Mouse (Mus musculus) ovary, adult 18-20 months (tissue): Measurements from ENCODE around the gene Ptpre.
A peak's percentile ranks its signal among the peaks of the same experiment; 100 is the strongest.
"Not testable (repeated sequence)": the region's sequence is repeated elsewhere in the genome, so short reads cannot be mapped to it uniquely, and the experiment has no call there.

Source experiments
- DNase-seq: peaks from one replicate; pipeline ENCODE4 v3.0.0; 2022; ENCODE audit warnings: low spot score, mixed read lengths

Ptpre gene

GRCm38 (mm10) chr7:135689396-135689795, 152.1 kb downstream of the Ptpre start:
- no peak for DNase-seq

- no peak for DNase-seq
Measured at GRCm38 (mm10) chr7:135691941-135692340, 154.7 kb downstream of the Ptpre start.

GRCm38 (mm10) chr7:135694130-135694529, 156.8 kb downstream of the Ptpre start:
- no peak for DNase-seq

DNA sequence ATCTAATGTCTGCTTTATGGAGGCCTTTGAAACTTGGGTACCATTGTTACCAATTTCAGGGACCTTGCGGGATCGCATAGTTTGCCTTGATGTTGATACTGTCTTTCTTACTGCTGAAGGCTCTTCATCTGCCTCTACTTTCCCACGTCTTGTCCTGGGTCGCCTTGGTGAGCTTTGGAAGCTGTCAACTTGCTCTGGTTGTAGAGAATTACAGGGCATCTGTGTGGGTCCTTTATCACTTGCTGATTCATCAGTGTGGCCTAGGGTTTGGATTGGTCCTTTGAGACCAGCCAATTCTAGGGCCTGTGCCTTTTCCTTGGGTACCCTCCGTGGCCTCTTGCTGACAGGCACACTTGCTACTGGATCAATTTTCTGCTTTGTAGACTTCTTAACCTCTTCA, 157.5 kb downstream of the Ptpre start:
- DNase-seq = no peak

DNA sequence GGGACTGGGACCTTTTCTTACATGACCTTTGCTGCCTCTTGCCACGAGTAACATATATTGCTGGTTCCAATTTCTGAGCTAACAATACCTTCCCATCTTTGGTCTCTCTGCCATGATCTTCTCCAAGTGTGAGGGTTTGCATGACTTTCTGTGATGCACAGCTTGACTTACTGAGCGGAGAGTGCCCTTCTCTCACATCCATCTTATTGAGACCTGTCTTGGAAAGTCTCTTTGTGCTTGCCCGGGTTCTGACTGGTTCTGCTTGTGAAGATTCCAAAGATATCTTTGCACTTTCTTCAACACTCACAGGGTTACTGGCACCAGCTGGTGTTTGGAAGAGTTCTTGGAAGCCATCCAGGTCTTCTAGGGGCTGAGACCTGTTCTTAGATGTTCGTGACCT, 158.8 kb downstream of the Ptpre start:
- no peak for DNase-seq

GRCm38 (mm10) chr7:135697021-135697740, 159.9 kb downstream of the Ptpre start:
- DNase-seq = not testable (repeated sequence)

DNA sequence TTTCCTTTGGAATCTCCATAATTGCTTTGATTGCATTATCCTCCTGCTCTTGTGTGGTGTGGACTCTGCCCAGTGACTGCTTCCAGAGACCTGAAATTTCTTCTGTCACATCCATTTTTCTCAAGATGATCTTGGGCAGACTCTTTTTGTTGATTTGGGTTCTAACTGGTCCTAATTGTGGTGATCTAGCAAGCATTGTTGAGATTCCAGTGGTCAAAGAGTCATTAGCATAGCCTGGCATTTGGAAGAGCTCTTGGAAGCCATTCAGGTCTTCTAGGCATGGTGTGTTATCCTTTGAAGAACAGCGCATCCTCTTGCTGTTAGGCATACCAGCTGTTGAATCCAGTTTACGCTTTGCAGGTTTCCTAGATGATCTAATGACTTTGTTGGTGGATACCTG, 161.1 kb downstream of the Ptpre start:
- DNase-seq = no peak

DNA sequence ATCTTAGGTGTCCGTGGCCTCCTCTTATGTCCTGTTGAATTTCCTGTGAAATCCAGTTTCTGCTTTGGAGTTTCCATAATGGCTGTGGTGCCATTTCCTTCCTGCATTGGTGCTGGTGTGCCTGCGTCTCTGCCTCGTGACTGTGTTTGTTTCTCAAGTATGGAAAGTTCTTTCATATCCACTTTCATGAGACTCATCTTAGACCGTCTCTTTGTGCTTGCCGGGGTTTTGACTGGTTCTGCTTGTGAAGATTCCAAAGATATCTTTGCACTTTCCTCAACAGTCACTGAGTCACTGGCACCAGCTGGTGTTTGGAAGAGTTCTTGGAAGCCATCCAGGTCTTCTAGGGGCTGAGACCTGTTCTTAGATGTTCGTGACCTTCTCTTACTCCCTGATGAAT, 162.1 kb downstream of the Ptpre start:
- DNase-seq = not testable (repeated sequence)

DNA sequence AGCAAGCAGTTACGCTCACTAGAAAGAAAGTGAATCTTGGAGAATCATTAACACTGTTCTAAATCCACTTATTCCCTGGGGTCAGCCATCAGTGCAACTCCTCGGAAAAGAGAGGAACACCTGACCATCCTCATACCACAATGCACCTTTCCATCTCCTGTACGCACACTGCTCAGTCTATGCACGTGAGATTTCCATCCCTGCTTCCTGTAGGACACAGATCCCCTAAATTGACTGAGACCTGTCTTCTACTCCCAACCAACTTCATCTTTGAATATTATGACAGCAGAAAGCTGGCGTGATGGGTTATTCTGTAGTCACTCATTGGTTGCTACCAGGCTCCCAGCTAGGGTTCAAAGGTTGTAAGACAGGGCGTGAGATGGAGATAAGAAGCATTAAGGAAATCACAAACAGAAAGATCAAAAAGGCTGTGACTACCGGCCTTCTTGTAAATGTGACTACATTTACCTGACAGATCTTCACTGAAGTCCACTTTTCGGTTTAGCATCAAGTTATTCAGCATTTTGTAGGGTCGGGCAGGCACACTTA, 166.4 kb downstream of the Ptpre start:
- DNase-seq = no peak

- DNase-seq = no peak
Measured at GRCm38 (mm10) chr7:135704251-135704650, 167.0 kb downstream of the Ptpre start.

DNA sequence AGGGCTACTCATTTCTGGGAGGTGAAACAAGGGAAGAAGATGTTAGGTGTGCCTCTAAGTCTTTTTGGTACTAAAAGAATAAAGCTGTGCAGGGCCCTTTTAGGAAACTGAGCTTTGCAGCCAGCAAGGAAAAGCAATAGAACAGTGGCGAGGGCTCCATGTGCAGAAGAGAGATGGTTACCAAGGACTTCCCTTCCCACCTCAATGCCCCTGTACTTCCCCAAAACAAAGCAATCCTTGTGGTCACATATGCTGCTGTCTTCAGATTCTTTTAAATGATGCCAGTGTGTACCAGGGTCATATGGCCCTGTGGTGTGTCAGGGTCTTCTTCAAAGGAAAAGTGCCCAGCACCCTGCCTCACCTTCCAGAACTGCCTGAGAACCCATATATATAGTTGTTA, 167.8 kb downstream of the Ptpre start:
- DNase-seq = no peak

- no peak for DNase-seq
Measured at GRCm38 (mm10) chr7:135705753-135706152, 168.5 kb downstream of the Ptpre start.

DNA sequence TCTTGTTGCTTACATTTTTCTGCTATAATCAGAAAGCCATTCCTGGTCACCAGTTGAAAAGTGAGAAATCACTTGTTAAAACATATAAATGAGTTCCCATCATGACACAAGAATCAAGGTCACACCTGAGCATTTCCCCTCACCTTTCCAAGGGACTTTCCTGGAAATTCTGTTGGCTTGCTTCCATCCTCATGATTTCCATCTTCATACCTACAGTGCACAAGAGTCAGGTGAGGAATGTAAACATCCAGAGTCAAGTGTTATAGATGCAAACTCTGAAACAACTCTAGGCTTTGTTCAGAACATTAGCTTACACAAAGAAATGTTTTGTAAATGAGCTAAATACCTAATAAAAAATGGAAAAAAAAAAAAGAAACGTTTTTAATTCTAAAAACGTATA, 173.4 kb downstream of the Ptpre start:
- DNase-seq = no peak

- no peak for DNase-seq
Measured at GRCm38 (mm10) chr7:135712534-135712933, 175.3 kb downstream of the Ptpre start.

GRCm38 (mm10) chr7:135713326-135713725, 176.0 kb downstream of the Ptpre start:
- DNase-seq = no peak

- DNase-seq = no peak
Measured at GRCm38 (mm10) chr7:135715166-135715565, 177.9 kb downstream of the Ptpre start.

- DNase-seq = no peak
Measured at GRCm38 (mm10) chr7:135715642-135716444, 178.6 kb downstream of the Ptpre start, which contains the start of gene Mki67. Mki67 (minus strand) TSS chr7:135716361.

GRCm38 (mm10) chr7:135716445-135716877, 179.2 kb downstream of the Ptpre start:
- DNase-seq = peak; percentile 87

- no peak for DNase-seq
Measured at GRCm38 (mm10) chr7:135716968-135717557, 179.8 kb downstream of the Ptpre start.

- no peak for DNase-seq
Measured at GRCm38 (mm10) chr7:135721436-135721992, 184.2 kb downstream of the Ptpre start.

GRCm38 (mm10) chr7:135722011-135722838, 184.9 kb downstream of the Ptpre start:
- no peak for DNase-seq
